Mouse (Mus musculus) adrenal gland, postnatal 25 days (tissue): Measurements from ENCODE around the gene Ptpn1. TPM values are rescaled to one million over a fixed set of nuclear protein-coding genes. Genes with fewer than 3 reads are reported as not detected.
A peak's percentile ranks its signal among the peaks of the same experiment; 100 is the strongest.

ENCODE experiments used
- DNase-seq: peaks from one replicate; pipeline ENCODE4 v3.0.0; 2021; ENCODE audit warnings: mixed read lengths
- total RNA-seq: library from RNA; stranded (reverse); gene quantifications from 2 replicates; pipeline ENCODE4 v1.2.3, GENCODE M21; 2021

Ptpn1 gene
- total RNA-seq, 1 experiment from 2014 or later = 53.1 TPM

- no peak for DNase-seq
Observed at GRCm38 (mm10) chr2:167921823-167922222, 10.0 kb upstream of the Ptpn1 start.

GRCm38 (mm10) chr2:167924011-167924410, 7.8 kb upstream of the Ptpn1 start:
- DNase-seq = no peak

- DNase-seq = peak; percentile 80
Observed at GRCm38 (mm10) chr2:167924803-167925604, 6.9 kb upstream of the Ptpn1 start.

- DNase-seq = no peak
Observed at GRCm38 (mm10) chr2:167925841-167926800, 5.7 kb upstream of the Ptpn1 start.

- no peak for DNase-seq
Observed at GRCm38 (mm10) chr2:167928002-167928526, 3.8 kb upstream of the Ptpn1 start.

- no peak for DNase-seq
Observed at GRCm38 (mm10) chr2:167928972-167929371, 2.9 kb upstream of the Ptpn1 start.

- no peak for DNase-seq
Observed at GRCm38 (mm10) chr2:167930975-167931374, 882 bp upstream of the Ptpn1 start.

- no peak for DNase-seq
Observed at GRCm38 (mm10) chr2:167932727-167933231, 922 bp downstream of the Ptpn1 start.

GRCm38 (mm10) chr2:167933397-167933796, 1.5 kb downstream of the Ptpn1 start:
- DNase-seq = no peak

- DNase-seq = no peak
Observed at GRCm38 (mm10) chr2:167935956-167936355, 4.1 kb downstream of the Ptpn1 start.

GRCm38 (mm10) chr2:167938786-167939185, 6.9 kb downstream of the Ptpn1 start:
- DNase-seq = no peak

- no peak for DNase-seq
Observed at GRCm38 (mm10) chr2:167939204-167939603, 7.3 kb downstream of the Ptpn1 start.

GRCm38 (mm10) chr2:167939632-167940399, 8.0 kb downstream of the Ptpn1 start:
- no peak for DNase-seq

- no peak for DNase-seq
Observed at GRCm38 (mm10) chr2:167940636-167941035, 8.8 kb downstream of the Ptpn1 start.

GRCm38 (mm10) chr2:167941320-167941719, 9.5 kb downstream of the Ptpn1 start:
- DNase-seq = no peak

- no peak for DNase-seq
Observed at GRCm38 (mm10) chr2:167941745-167942176, 9.9 kb downstream of the Ptpn1 start.

- peak; percentile 75 for DNase-seq
Observed at GRCm38 (mm10) chr2:167942199-167942925, 10.5 kb downstream of the Ptpn1 start.

- no peak for DNase-seq
Observed at GRCm38 (mm10) chr2:167942926-167943633, 11.2 kb downstream of the Ptpn1 start.

GRCm38 (mm10) chr2:167944193-167944592, 12.3 kb downstream of the Ptpn1 start:
- no peak for DNase-seq

GRCm38 (mm10) chr2:167945451-167945850, 13.6 kb downstream of the Ptpn1 start:
- peak; percentile 41 for DNase-seq
